Mouse (Mus musculus) erythroblast, embryonic 14.5 days (primary cell): Measurements from ENCODE around the gene Stxbp1. TPM values are rescaled to one million over a fixed set of nuclear protein-coding genes. Genes with fewer than 3 reads are reported as not detected.

Source experiments
- H3K27me3 ChIP-seq: 2 replicates; pipeline ENCODE4 v1.6.1; 2012; ENCODE audit warnings: inconsistent platforms; ENCODE audit not compliant: control insufficient read depth
- H3K36me3 ChIP-seq: 2 replicates; pipeline ENCODE4 v1.6.1; 2012; ENCODE audit warnings: mild to moderate bottlenecking, inconsistent platforms; ENCODE audit not compliant: control insufficient read depth
- H3K4me1 ChIP-seq: 2 replicates; pipeline ENCODE4 v1.6.1; 2012; ENCODE audit warnings: inconsistent platforms; ENCODE audit not compliant: control insufficient read depth
- H3K4me3 ChIP-seq: replicated peaks from 2 replicates; pipeline ENCODE3; 2012; ENCODE audit warnings: moderate library complexity, mild to moderate bottlenecking, inconsistent platforms
- H3K9me3 ChIP-seq: 2 replicates; pipeline ENCODE4 v1.6.1; 2012; ENCODE audit warnings: low read length, inconsistent platforms, mixed read lengths; ENCODE audit not compliant: control insufficient read depth
- GATA1 ChIP-seq: IDR thresholded peaks from 2 replicates; pipeline ENCODE4 v1.6.1; 2012; ENCODE audit warnings: low read length, inconsistent platforms, mixed read lengths
- TAL1 ChIP-seq: IDR thresholded peaks from 3 replicates; pipeline ENCODE4 v1.6.1; 2012; ENCODE audit warnings: low read length, inconsistent platforms, mixed read lengths
- polyA plus RNA-seq: library from polyadenylated mRNA; stranded (reverse); fragments of >175 nt; gene quantifications from 2 replicates; pipeline ENCODE4 v1.2.3, GENCODE M21; 2012

The Stxbp1 gene
- polyA plus RNA-seq, 1 experiment = 0.02 TPM

DNA sequence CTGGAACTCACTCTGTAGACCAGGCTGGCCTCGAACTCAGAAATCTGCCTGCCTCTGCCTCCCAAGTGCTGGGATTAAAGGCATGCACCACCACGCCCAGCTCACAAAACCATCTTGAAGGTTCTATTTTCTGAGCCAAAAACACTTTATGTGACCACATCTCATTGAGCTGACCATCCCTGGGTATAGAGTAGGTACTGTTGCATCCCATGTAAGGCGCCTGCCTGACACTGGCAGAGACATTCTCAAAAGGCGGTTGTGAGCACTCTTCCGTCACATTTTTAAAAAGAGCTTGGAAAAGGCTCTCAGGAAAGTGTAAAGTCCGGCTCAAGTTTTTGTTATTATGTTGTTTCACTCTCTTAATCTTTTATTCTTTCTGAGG, 90.4 kb downstream of the Stxbp1 start:
- Histone ChIP-seq H3K27me3 (no peaks in the 10 kb centered on the region), H3K36me3 (peaks cover 20% of the 10 kb centered on the region), H3K9me3 (no peaks in the 10 kb centered on the region), H3K4me1 (peaks cover 20% of the 10 kb centered on the region), H3K4me3 (peak overlapping the region; percentile 75)
- TF ChIP-seq GATA1 (no peak), TAL1 (no peak)

DNA sequence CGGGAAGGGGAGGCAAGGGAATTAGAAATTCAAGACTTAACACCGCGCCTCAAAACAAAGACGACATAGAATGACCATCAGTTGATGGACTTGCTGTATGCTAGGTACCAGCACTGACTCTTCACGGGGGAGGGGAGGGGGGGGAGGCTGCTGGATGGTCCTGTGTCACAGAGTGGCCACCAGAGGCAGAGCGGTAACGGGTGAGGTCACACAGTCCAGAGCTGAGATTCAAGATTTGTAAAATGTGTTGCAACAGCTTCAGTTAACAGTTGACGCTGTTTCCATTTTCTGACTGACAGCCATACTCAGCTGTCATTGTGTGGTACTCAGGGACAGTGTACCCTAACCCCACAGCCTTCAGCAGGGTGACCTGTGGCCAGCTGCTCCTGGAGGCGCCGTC, 94.9 kb downstream of the Stxbp1 start:
- peaks cover 6% of the 10 kb centered on the region for H3K4me1 ChIP-seq
- TF ChIP-seq GATA1 (no peak), TAL1 (no peak)
- no peaks in the 10 kb centered on the region for H3K9me3 ChIP-seq
- H3K27me3 ChIP-seq = no peaks in the 10 kb centered on the region
- no peak overlapping the region for H3K4me3 ChIP-seq
- no peaks in the 10 kb centered on the region; the same call in 1 of the 2 replicates for H3K36me3 ChIP-seq

DNA sequence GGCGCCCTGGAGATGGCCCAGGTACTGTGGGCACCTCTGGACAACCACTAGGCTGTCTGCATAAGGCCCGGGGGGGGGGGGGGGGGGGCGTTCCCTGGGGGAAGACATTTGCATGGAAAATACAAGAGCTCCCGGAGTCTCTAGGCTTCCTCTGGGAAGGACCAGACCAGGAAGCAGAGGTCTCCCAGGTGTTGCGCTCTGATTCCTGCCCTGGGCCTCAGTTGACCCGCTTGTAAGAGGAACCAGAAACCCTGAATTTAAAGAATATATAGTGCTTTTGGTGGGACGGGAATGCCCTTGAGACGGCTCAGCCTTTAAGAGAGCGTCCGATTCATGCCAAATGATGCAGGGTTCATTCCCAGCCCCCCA, 95.4 kb downstream of the Stxbp1 start:
- Histone ChIP-seq H3K36me3 (no peaks in the 10 kb centered on the region; the same call in 1 of the 2 replicates), H3K4me3 (no peak overlapping the region), H3K27me3 (no peaks in the 10 kb centered on the region)

DNA sequence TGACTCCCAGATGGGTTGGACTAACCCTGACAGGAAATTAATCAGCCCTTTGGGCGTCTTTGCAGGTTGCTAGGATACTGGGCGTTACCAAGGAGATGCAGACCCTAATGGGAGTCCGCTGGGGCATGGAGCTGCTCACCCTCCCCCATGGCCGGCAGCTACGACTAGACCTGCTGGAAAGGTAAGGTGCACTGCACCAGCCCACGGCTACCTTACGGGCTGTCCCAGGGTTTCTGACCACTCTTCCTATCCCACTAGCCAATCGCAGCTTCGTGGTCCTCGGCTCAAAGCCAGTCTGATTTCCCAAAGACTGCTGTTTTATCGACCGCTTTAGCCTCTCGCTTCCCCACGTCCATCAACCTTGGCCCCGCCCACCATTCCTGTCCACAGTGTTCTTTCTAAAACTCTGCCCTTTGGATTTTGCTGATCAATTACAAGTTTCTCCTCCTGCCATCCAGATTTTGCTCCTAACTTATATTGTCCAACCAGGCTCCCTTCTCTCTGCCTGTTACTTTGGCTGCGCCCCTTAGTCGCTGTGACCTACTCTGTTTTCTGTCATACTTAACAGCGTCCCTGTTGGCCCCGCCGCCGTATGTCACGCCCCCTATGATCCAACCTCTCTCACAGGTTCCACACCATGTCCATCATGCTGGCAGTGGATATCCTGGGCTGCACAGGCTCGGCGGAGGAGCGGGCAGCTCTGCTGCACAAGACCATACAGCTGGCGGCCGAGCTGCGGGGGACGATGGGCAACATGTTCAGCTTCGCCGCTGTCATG, 96.0 kb downstream of the Stxbp1 start:
- no peak for TF ChIP-seq GATA1
- no peak for TF ChIP-seq TAL1
- peak overlapping the region; percentile 14 for H3K4me3 ChIP-seq
- H3K4me1 ChIP-seq = no peaks in the 10 kb centered on the region
- H3K9me3 ChIP-seq = no peaks in the 10 kb centered on the region
- no peaks in the 10 kb centered on the region; the same call in 1 of the 2 replicates for H3K36me3 ChIP-seq
- H3K27me3 ChIP-seq = no peaks in the 10 kb centered on the region

More for the DNA sequence above, 95.4 kb downstream of the Stxbp1 start:
- peaks cover under 1% of the 10 kb centered on the region for H3K4me1 ChIP-seq
- TF ChIP-seq GATA1 (no peak), TAL1 (no peak)
- no peaks in the 10 kb centered on the region for H3K9me3 ChIP-seq

DNA sequence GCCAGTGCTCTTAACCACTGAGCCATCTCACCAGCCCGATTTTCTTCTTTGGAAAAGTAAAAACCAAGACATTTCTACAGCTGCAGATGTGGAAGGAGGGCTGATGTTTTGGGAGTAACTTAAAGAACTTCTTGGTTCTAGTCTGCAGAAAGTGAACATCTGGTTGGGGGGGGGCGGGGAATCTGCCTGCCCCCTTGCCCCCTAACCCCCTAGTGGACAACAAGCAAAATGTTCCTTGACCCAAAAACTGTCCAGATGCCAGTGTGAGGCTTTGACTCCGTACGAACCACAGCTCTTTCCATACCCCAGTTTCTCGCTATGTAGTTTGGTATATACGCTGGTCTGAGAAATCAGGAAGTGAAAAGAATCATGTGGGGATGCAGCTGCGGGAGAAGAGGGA, 96.8 kb downstream of the Stxbp1 start:
- H3K27me3 ChIP-seq = no peaks in the 10 kb centered on the region
- no peak for TF ChIP-seq TAL1
- TF ChIP-seq GATA1 = no peak
- H3K4me3 ChIP-seq = no peak overlapping the region
- no peaks in the 10 kb centered on the region for H3K4me1 ChIP-seq
- no peaks in the 10 kb centered on the region; the same call in 1 of the 2 replicates for H3K36me3 ChIP-seq
- no peaks in the 10 kb centered on the region for H3K9me3 ChIP-seq

DNA sequence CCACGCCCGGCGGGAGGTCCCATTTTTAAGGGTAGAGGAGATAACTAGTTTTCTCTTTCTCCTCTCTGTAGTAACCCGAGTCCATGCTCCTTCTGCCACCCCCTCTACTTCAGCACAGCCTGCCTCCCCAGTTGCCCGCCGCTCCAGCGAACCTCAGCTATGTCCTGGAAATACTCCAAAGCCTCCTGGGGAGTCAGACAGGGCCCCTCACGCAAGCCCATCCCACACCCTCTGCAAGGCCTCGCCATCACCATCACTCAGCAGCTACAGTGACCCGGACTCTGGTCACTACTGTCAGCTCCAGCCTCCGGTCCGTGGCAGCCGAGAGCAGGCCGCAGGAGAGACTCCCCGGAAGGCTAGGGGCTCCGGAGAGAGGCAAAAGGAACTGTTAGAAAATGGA, 98.0 kb downstream of the Stxbp1 start:
- no peaks in the 10 kb centered on the region for H3K36me3 ChIP-seq
- no peak for TF ChIP-seq TAL1
- TF ChIP-seq GATA1 = no peak
- H3K27me3 ChIP-seq = no peaks in the 10 kb centered on the region
- H3K4me3 ChIP-seq = no peak overlapping the region
- H3K9me3 ChIP-seq = no peaks in the 10 kb centered on the region
- no peaks in the 10 kb centered on the region for H3K4me1 ChIP-seq

DNA sequence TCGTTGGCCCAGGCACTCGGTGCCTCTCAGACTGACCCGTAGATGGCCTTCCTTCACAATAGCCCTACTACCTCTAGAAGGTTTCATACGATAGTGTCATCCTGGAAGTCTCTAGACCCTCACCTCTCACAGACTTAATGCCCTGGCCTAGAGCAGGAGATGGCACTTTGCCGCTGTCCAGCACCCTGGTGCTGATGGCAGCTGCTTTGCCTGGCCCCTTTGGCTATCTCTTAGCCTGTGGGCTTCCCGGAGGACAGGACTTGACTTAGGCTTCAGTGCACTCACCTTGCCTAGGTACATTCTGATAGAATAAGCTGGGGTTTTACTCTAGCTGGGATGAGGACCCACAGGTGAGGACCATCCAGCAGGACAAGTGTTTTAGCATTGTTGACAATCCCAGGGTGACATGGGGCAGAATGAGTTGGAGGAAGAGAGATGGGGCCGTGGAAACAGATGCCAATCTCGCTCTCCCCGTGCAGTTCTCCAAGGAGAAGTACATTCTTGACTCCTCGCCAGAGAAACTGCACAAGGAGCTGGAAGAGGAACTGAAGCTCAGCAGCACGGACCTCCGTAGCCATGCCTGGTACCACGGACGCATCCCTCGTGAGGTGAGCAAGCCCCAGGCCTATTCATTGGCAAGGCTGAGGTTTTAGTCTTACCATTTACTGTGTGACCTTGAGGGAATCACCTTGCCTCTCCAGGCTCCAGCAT, 102.6 kb downstream of the Stxbp1 start:
- no peak overlapping the region for H3K4me3 ChIP-seq
- peaks cover 3% of the 10 kb centered on the region for H3K4me1 ChIP-seq
- H3K36me3 ChIP-seq = no peaks in the 10 kb centered on the region
- no peaks in the 10 kb centered on the region for H3K9me3 ChIP-seq
- peaks cover 22% of the 10 kb centered on the region for H3K27me3 ChIP-seq
- TF ChIP-seq GATA1 = no peak
- TF ChIP-seq TAL1 = no peak

DNA sequence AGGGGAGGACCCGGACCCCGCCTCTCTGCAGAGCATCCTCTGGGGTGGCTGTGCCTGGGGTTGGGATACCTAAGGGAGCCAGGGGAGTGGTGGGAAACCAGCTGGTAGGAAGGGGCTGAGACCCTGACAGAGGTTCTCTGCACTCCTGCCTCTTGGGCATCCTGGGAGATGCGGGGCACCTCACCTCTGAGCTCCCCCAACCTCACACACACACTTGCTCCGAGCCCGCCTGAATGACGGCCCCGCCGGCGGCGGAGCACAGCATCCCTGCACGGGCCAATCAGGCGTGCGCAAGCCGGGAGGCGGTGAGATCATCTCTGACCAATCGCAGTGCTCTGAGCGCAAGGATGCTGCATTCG, 104.9 kb downstream of the Stxbp1 start:
- Histone ChIP-seq H3K27me3 (peaks cover 22% of the 10 kb centered on the region), H3K9me3 (no peaks in the 10 kb centered on the region), H3K4me1 (peaks cover 3% of the 10 kb centered on the region), H3K36me3 (no peaks in the 10 kb centered on the region), H3K4me3 (no peak overlapping the region)
- TF ChIP-seq GATA1 (no peak), TAL1 (no peak)

DNA sequence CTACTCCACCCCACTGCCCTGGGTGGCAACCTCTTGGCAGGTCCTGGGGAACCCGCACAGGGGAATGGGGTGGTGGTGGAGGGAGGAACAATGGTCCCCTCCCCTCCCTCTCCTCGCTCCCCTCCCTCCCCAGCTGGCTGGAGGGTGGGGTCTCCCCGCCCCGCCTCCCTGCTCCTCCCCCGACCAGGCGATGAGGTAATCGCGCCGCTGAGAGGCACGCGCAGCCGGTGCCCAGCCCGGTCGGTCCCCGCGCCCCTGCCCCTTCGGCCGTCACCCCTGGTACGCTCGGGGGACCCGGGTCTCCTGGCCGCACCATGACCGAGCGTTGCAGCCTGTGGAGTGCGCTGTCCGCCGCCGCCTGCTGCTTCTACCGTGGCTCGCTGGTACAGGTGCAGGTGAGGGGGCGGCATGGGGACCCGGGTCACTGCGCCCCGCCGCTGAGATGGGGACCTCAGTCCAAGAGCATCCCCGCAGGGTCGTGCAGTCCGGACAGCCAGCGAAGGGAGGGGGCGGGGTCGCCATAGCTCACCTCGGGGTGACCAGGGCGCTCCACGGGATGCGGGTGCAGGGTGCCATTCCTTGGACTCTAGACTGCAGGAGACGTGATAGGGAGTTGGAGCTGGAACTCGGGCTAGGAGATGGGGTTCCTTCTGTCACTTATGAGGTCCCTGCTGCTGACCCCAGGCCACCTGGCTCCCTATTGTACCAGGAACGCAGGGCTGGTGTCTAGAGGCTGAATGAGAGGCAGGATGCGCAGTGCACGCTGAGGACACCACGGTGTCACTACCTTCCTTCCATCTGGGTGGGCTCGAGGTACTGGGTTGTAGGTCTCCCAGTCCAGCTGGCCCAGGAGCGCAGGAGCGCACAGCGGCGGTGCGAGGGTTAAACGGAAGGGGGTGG, 105.5 kb downstream of the Stxbp1 start:
- Histone ChIP-seq H3K9me3 (no peaks in the 10 kb centered on the region), H3K36me3 (no peaks in the 10 kb centered on the region), H3K4me1 (peaks cover 3% of the 10 kb centered on the region), H3K27me3 (peaks cover 22% of the 10 kb centered on the region), H3K4me3 (no peak overlapping the region)
- TF ChIP-seq TAL1 = no peak
- TF ChIP-seq GATA1 = no peak
